Mouse (Mus musculus): ENCODE results near the gene Uaca. TPM values are rescaled to one million over a fixed set of nuclear protein-coding genes. Genes with fewer than 3 reads are reported as not detected.

The Uaca gene
- 17.5 and 22.0 TPM in 2 replicates for polyA plus RNA-seq (2015; fragmentation: Nextera tagmentation; extraction: Ambion mirVana)

DNA sequence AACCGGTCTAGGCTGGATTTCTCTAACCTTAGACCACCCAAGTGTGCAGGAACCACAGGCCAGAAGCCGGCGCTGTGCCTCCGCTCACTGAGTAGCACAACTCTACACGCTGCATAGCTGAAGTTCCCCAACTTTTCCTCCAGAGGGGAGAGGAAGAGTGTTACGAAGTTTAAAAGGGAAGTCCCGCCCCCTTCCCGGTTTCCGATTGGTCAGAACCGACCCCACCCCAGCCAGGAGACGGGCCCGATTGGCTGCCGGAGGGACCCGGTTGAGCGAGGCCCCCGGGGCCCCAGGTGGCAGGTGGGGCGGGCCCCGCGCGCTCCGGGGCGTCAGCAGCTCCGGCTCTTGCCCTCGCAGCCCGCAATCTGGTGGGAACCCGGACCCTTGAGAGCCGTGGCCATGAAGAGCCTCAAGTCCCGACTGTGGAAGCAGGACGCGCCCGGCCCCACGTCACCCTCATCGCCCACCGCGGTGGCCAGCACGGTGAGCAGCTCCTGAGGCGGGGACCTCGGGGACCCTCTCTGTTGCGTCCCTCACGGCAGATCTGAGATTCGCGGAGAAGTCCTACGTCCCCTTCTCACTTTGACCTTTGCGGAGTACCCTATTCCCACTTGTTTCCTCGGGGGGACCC is at the start of gene Uaca:
Uaca (plus strand) TSS at position 333 of the 631 bp plus-strand sequence.
- H3K9me3 ChIP-seq: no peaks in the 10 kb centered on the region
- H3K9ac ChIP-seq (replicated peaks): peak within 1 kb of the TSS; percentile 63
- no peak within 1 kb of the TSS for H3K27ac ChIP-seq
- H3K4me1 ChIP-seq (replicated peaks): peaks cover 14% of the 10 kb centered on the region; the same call in 1 of the 2 replicates
- under 1% methylated on average over 45 of the region's 45 CpGs for WGBS
- ATAC-seq: peak; percentile 96
- peak within 1 kb of the TSS; percentile 77 for H3K4me3 ChIP-seq (replicated peaks)
- H3K27me3 ChIP-seq: no peaks in the 10 kb centered on the region; the same call in 1 of the 2 replicates
- no peaks in the 10 kb centered on the region for H3K36me3 ChIP-seq
- peak within 1 kb of the TSS; percentile 83 for H3K4me2 ChIP-seq (replicated peaks)

DNA sequence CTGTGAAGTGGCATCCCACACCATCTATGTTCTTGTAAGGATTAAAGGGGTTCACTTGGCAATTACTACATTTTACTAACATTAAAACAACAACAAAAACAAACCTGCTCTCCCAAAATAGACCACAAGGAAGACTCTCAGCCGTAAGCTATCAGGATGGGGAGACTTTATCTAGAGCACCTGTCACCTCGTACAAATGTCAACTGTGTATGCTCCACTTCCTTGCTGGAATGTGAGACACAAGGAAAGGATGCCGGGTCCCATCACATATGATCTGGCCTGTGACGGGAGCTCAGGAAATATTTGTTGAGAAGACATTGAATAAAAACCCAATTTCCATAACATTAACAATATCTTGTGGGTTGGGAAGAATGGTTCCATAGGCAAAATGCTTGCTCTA is 49.4 kb upstream of the Uaca start:
- H3K9ac ChIP-seq (replicated peaks): no peak overlapping the region
- 55% methylated on average over 4 of the region's 4 CpGs for WGBS

DNA sequence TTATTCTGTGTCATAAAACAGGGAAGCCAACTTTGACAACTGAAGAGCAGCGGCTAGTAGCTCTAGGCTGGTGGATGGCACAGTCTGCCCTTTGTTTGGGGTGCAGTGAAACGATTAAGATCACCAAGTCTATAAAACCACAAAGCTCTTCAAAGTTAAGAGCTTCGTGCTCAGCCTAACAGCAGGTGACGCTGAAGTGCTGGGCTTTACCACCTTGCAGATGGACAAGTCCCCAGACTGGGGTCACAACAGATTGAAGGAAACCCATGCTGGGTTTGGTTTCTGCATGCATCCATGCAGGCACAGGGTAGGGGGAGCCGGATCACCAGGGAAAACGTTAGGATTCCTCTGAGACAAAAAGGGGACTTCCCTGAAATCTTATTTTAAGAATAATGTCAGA is 47.8 kb upstream of the Uaca start:
- 60% methylated on average over 6 of the region's 6 CpGs for WGBS
- Histone ChIP-seq H3K9me3 (peaks cover 2% of the 10 kb centered on the region; the same call in 1 of the 2 replicates), H3K4me2 (replicated peaks) (no peak overlapping the region), H3K36me3 (no peaks in the 10 kb centered on the region), H3K27ac (no peak overlapping the region), H3K27me3 (no peaks in the 10 kb centered on the region), H3K4me3 (replicated peaks) (no peak overlapping the region), H3K4me1 (replicated peaks) (no peaks in the 10 kb centered on the region), H3K9ac (replicated peaks) (no peak overlapping the region)
- ATAC-seq: no peak

More for the DNA sequence above, 49.4 kb upstream of the Uaca start:
- Histone ChIP-seq H3K4me2 (replicated peaks) (no peak overlapping the region), H3K27me3 (no peaks in the 10 kb centered on the region), H3K27ac (no peak overlapping the region), H3K4me1 (replicated peaks) (no peaks in the 10 kb centered on the region), H3K4me3 (replicated peaks) (no peak overlapping the region), H3K9me3 (peaks cover 2% of the 10 kb centered on the region; the same call in 1 of the 2 replicates), H3K36me3 (no peaks in the 10 kb centered on the region)
- ATAC-seq: no peak

DNA sequence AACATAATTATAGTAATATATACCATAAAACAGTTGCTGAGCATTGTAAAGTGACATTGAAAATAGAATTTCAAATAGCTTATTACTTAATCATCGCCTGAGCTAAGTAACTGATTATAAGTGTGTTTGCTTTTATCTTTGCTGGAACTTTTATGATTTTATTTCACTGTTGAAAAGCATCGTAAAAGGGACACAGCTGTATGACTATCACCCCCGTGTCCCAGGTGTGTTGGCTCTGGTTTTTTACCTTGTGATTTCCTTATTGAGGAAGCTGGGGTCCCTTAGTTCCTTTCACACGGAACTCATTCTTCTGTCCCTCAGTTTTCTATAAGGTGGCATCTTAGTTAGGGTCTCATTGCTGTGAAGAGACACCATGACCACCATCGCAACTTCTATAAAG is 46.7 kb upstream of the Uaca start:
- H3K9ac ChIP-seq (replicated peaks): no peak overlapping the region
- no peak overlapping the region for H3K4me2 ChIP-seq (replicated peaks)
- H3K9me3 ChIP-seq: peaks cover 2% of the 10 kb centered on the region; the same call in 1 of the 2 replicates
- no peak for ATAC-seq
- 89% methylated on average over 5 of the region's 5 CpGs for WGBS
- H3K27me3 ChIP-seq: no peaks in the 10 kb centered on the region
- no peak overlapping the region for H3K27ac ChIP-seq
- no peak overlapping the region for H3K4me3 ChIP-seq (replicated peaks)
- H3K36me3 ChIP-seq: no peaks in the 10 kb centered on the region
- H3K4me1 ChIP-seq (replicated peaks): no peaks in the 10 kb centered on the region

DNA sequence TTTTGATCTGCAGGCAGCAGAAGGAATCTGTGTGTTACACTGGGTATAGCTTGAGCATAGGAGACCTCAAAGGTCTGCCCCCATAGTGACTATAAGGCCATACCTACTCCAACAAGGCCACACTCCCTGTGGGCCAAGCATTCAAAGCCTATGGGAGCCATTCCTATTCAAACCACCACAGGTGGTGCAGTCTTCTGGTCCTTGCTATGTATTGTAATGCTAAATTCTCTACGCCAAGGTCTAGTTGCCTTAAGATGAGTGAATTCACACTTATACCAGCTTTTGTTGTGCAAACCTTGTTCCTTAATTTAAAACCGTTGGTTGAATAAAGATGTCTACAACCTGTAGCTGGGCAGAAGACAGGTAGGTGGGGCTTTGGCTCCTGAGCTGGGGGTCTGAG is 46.2 kb upstream of the Uaca start:
- Histone ChIP-seq H3K9ac (replicated peaks) (no peak overlapping the region), H3K36me3 (no peaks in the 10 kb centered on the region), H3K9me3 (peaks cover 2% of the 10 kb centered on the region; the same call in 1 of the 2 replicates), H3K27ac (no peak overlapping the region), H3K4me3 (replicated peaks) (no peak overlapping the region), H3K4me1 (replicated peaks) (no peaks in the 10 kb centered on the region), H3K27me3 (no peaks in the 10 kb centered on the region), H3K4me2 (replicated peaks) (no peak overlapping the region)
- no peak for ATAC-seq
- WGBS: 64% methylated on average over 2 of the region's 2 CpGs

DNA sequence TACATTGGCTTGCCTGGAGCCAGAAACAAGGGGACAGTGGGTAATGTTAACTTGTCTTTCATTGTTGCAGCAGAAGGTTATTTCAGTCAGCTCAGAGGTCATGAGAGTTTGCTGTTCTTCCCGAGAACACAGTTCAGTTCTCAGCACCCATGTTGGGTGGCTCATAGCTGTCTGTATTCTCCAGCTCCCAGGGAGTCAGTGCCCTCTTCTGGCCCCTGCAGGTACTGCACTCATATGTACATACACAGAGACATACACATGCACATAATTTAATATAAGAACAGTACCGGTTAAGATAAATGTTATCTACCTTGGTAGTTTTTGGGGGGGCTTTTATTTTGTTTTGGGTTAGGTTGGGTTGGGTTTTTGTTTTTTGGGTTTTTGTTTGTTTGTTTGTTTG is 45.2 kb upstream of the Uaca start:
- Histone ChIP-seq H3K9ac (replicated peaks) (no peak overlapping the region), H3K36me3 (no peaks in the 10 kb centered on the region), H3K27me3 (no peaks in the 10 kb centered on the region), H3K4me3 (replicated peaks) (no peak overlapping the region), H3K4me2 (replicated peaks) (no peak overlapping the region), H3K9me3 (peaks cover 2% of the 10 kb centered on the region; the same call in 1 of the 2 replicates), H3K27ac (no peak overlapping the region), H3K4me1 (replicated peaks) (no peaks in the 10 kb centered on the region)
- no peak for ATAC-seq
- 84% methylated on average over 2 of the region's 2 CpGs for WGBS

DNA sequence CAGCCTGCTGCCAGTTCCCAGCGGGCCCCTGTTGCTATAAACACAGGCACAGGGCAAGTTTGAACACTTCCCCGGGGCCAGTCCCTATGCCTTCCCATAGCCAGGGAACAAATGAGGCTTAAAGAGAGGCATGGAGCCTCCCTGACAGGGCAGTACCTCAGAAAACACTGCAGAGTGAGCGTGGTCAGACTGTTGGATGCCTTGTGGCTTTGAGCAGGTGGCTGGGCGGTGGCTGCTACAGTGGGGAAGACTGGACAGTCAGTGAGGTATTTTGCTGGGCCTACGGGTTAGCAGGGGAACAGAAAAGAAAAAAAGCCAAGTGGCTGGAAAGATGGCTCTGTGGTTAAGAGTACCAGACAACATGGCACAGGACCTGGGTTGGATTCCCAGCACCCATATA is 43.2 kb upstream of the Uaca start:
- Histone ChIP-seq H3K4me3 (replicated peaks) (no peak overlapping the region), H3K9me3 (peaks cover 2% of the 10 kb centered on the region; the same call in 1 of the 2 replicates)
- 87% methylated on average over 5 of the region's 5 CpGs for WGBS

DNA sequence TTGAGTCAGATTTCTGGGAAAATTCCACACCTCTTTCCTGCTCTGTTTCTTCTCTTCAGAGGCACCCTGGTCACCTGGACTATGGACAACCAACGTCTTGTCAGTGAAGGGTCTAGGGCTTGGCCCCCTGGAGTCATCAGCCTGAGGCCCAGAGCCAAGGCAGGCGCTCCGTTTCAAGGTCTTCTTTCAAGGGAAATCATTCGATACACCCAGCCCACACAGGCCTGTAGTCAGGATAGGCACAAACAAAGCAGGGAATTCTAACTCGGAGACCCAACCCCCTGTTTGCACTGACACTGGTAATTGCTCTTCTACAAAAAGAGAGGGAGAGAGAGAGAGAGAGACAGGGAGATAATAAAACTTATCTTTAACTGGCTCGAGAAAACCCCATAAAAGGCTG is 42.4 kb upstream of the Uaca start:
- peaks cover 2% of the 10 kb centered on the region; the same call in 1 of the 2 replicates for H3K9me3 ChIP-seq
- no peak for ATAC-seq
- H3K4me1 ChIP-seq (replicated peaks): no peaks in the 10 kb centered on the region
- 76% methylated on average over 6 of the region's 6 CpGs for WGBS
- no peak overlapping the region for H3K27ac ChIP-seq
- H3K36me3 ChIP-seq: no peaks in the 10 kb centered on the region
- no peak overlapping the region for H3K4me2 ChIP-seq (replicated peaks)
- H3K4me3 ChIP-seq (replicated peaks): no peak overlapping the region
- H3K9ac ChIP-seq (replicated peaks): no peak overlapping the region
- H3K27me3 ChIP-seq: no peaks in the 10 kb centered on the region

More for the DNA sequence above, 43.2 kb upstream of the Uaca start:
- Histone ChIP-seq H3K4me1 (replicated peaks) (no peaks in the 10 kb centered on the region), H3K27ac (no peak overlapping the region), H3K27me3 (no peaks in the 10 kb centered on the region), H3K36me3 (no peaks in the 10 kb centered on the region), H3K9ac (replicated peaks) (no peak overlapping the region), H3K4me2 (replicated peaks) (no peak overlapping the region)
- ATAC-seq: no peak

DNA sequence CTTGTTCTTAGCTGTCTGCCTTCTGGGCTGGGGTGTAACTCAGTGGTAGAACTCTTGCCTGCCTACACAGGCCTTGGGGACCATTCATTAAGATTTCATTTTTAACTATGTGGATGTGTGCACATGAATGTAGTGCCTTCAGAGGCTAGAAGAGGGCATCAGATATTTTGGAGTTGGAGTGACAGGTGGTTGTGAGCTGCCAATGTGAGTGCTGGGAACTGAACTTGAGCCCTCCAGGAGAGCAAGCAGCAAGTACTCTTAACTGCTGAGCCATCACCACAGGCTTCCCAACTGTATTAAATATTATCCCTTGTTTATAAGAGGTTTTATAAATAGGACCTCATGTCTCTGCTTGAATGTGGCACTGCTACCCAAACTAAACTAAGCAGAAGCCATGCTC is 41.7 kb upstream of the Uaca start:
- Histone ChIP-seq H3K4me1 (replicated peaks) (no peaks in the 10 kb centered on the region), H3K27me3 (no peaks in the 10 kb centered on the region), H3K27ac (no peak overlapping the region), H3K9ac (replicated peaks) (no peak overlapping the region), H3K9me3 (peaks cover 2% of the 10 kb centered on the region; the same call in 1 of the 2 replicates), H3K36me3 (no peaks in the 10 kb centered on the region), H3K4me2 (replicated peaks) (no peak overlapping the region), H3K4me3 (replicated peaks) (no peak overlapping the region)
- no peak for ATAC-seq

DNA sequence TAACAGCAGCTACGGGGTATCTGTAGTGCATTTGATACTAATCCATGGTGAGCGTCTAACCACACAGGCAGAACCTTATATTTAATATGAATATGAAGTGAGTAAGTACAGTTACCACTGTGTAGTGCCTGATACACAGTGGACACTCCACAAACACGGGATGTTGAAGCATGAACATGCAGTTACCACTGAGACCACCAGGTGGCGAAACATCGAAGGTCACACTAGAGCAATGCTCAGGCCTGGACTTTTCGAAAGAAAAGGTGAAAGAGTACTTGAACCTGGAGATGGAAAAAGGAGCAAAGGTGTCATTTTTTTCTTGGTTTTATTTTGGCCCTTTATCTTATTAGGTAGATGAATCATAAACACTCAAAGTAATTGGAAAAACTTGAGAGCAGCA is 38.1 kb upstream of the Uaca start:
- Histone ChIP-seq H3K9me3 (no peaks in the 10 kb centered on the region), H3K27me3 (no peaks in the 10 kb centered on the region), H3K4me1 (replicated peaks) (no peaks in the 10 kb centered on the region), H3K4me2 (replicated peaks) (no peak overlapping the region), H3K36me3 (no peaks in the 10 kb centered on the region), H3K27ac (no peak overlapping the region), H3K9ac (replicated peaks) (no peak overlapping the region), H3K4me3 (replicated peaks) (no peak overlapping the region)
- WGBS: 38% methylated on average over 6 of the region's 6 CpGs
- ATAC-seq: 0 out of 2 replicates have a peak, but pooled peaks have one; percentile 45

DNA sequence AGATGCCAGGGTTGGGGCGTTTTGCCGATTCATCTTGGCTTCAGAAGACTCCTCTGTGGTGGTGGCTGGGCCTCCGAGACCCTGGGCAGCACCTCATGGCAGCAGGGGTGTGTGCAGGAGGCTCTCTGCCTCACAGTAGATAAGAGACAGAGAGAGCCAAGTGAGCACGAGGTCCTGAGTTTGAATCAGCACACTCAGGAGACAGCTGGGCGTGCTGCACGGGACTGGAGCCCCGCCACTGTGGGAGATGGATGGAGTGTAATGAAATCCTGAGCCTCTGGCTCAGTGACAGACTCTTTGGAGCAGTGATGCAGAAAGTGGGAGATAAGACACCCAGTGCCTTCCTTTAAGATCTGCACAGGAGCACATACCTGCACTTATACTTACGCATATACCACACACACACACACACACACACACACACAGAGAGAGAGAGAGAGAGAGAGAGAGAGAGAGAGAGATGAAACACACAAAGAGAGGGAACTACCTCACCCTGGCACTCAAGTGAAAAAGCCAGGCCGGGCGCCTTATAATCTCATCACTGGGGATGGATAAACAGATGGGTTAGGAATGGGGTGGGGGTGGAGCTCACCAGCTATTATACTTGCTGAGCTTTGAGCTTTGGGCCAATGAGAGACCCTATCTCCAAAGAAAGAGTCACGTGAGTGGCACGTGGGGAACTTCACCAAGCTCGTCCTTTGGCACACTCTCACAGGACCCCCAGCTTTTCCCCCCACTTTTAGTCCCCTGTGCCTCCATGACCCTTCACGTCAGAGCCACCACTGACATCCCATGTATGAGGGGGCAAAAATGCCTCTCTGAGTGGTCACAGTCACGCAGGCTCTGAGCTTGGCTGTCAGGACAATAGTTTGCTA is 37.2 kb upstream of the Uaca start:
- no peak for ATAC-seq
- H3K9me3 ChIP-seq: no peaks in the 10 kb centered on the region
- H3K9ac ChIP-seq (replicated peaks): no peak overlapping the region
- 77% methylated on average over 15 of the region's 15 CpGs for WGBS
- no peak overlapping the region for H3K27ac ChIP-seq
- H3K4me3 ChIP-seq (replicated peaks): no peak overlapping the region
- H3K4me1 ChIP-seq (replicated peaks): no peaks in the 10 kb centered on the region
- no peaks in the 10 kb centered on the region for H3K27me3 ChIP-seq
- no peaks in the 10 kb centered on the region for H3K36me3 ChIP-seq
- H3K4me2 ChIP-seq (replicated peaks): no peak overlapping the region

DNA sequence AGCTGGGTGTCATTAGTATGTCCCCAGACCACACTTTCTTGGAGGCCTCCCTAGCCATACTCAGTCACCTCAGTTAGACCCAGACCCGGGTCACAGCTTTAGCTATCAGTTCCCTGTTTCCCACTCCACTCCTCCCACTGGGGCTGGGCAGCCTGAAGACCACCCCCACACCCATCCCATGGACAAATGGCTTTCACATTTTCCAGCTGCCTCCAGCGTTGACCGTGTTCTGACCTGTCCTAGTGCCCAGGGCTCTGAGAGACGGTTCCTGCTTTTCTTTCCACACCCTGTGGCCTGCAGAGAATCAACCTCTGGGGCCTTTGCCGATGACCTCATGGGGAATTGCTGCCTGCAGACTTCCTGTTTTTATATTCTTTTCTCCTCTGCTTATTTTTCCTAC is 36.5 kb upstream of the Uaca start:
- H3K36me3 ChIP-seq: no peaks in the 10 kb centered on the region
- no peak overlapping the region for H3K9ac ChIP-seq (replicated peaks)
- no peak for ATAC-seq
- no peaks in the 10 kb centered on the region for H3K4me1 ChIP-seq (replicated peaks)
- H3K9me3 ChIP-seq: no peaks in the 10 kb centered on the region
- H3K4me3 ChIP-seq (replicated peaks): no peak overlapping the region
- WGBS: 73% methylated on average over 5 of the region's 5 CpGs
- H3K27ac ChIP-seq: no peak overlapping the region
- H3K27me3 ChIP-seq: no peaks in the 10 kb centered on the region
- H3K4me2 ChIP-seq (replicated peaks): no peak overlapping the region
